Mouse (Mus musculus) heart, postnatal 25 days (tissue): Measurements from ENCODE around the gene Cdc14a. TPM values are rescaled to one million over a fixed set of nuclear protein-coding genes. Genes with fewer than 3 reads are reported as not detected.

ENCODE experiments used
- DNase-seq: peaks from one replicate; pipeline ENCODE4 v3.0.0; 2022; ENCODE audit warnings: low spot score
- intact Hi-C: fragments of 180-260 bp; cut with DNase I; formaldehyde crosslinking; loops from one replicate; pipeline ENCODE4 v1.15.1; 2025
- total RNA-seq, 2 experiments: library from RNA; stranded (reverse); gene quantifications; 2 replicates each; pipeline ENCODE4 v1.2.3; 2021

The Cdc14a gene
- total RNA-seq, 2 experiments from 2014 or later = 3.7 to 4.2 TPM

DNA sequence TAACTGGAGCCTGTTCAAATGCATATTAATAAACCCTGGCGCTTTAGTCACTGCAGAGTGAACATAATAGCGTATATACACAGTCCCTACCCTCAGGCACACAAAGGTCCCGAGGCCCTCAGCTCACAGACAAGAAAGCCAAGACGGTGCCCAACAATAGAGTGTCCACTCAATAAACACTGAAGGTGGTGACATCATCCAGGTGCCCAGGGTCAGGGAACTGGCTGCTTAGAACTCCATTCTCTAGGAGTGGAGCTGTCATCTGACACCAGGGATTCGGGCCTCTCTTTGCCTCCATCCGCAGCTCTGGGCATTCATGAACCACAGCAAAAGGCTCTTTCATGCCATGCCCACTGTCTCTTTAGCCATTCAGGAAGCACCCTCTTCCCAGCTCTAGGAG lies 2.7 kb downstream of the Cdc14a start:
- intact Hi-C loops = loop anchor here (5.0 to 10.0 kb wide), 4 partner anchors 34 to 414 kb away; partner anchors contain the start of genes Extl2, Mfsd14a, Rtca and Slc30a7
- DNase-seq = no peak

DNA sequence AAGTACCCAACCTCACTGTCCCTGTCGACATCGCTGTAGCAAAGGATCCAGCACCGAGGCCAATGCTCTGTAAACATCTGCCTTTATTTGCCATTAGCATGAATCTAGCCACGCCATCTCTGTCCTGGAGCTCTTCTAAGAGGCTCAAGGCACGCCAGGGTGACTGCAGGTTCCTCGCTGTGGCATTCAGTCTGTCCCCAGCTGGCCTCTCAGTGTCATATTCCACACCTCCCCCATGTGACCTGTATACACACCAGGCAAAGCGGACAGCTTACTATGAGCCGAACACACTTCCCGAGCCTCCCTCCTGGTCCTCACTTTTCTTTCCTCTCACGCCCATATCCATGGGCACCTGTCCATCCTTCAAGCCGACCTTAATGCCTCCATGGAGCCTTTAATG lies 4.0 kb downstream of the Cdc14a start:
- DNase-seq = no peak
- intact Hi-C loops = loop anchor here (5.0 to 10.0 kb wide), 4 partner anchors 32 to 412 kb away; partner anchors contain the start of genes Extl2, Mfsd14a, Rtca and Slc30a7

DNA sequence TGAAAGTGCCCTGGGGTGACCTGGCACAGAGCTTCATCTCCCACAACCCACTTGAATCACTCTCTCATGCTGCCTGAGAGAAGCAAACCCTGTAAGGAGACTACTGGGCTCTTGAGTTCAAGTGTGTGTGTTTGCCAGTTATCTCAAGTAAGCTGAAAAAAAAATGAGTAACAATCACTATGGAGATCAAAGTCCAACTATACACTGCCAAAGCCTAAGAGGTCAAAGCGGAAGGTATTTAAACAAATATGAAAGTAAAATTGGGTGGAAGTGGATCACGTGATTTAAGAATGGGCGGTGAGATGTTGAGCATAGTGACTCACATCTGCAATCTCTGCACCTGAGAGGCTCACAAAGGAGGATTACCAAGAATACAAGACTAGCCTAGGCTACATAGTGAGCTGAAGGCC lies 9.4 kb downstream of the Cdc14a start:
- no peak for DNase-seq
- intact Hi-C loops = no loop called here

DNA sequence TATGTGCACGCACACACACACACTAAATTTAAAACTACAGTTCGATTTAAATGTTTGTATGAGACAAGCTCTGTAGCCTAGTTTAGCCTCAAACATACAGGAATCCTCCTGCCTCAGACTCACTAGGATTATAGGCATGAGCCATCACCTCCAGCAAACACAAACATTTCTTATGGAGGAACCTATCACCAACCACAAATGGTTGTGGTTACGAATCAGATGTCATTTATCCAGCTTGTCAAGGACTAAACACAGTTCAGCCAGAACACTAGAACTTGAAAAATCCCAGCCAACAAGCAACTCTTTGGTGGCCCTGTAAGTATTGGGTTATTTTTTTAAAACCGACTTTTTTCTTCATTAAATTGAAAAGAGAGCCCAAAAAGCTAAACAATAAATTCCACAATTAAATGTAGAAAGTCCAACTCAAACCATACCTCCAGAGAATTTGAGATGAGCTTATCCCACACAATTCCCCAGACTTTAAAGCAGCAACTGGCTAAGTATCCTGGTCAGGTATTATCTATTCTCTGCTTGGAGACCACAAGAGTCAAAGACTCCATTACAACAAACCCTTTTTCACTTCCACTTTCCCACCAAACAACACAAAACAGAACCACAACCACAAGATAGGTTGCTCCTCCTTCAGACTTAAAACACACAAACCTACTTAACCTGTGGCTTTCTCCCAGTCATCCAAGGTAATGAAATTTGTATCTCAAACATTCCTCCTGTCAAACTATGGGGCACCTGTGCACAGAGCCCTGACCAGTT lies 10.7 kb downstream of the Cdc14a start:
- DNase-seq = no peak
- intact Hi-C loops = no loop called here

DNA sequence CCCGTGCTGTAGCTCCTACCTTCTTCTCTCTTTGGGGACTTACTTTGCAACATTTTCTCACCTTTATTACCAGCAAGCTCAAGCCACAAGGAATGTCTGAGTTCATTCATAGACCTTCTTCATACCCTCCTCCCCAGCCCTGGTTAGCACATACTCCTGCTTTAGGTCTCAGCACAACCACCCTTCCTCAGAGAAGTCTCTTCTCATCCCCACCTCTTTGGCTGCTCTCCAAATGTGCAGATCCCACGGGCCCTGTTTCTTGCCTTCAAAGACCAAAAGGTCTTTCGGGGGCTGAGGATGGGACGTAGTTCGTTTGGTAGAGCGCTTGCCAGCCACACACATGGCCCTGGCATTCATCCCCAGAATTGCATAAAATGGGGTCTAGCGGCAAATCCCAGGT lies 13.8 kb downstream of the Cdc14a start:
- no peak for DNase-seq
- intact Hi-C loops = no loop called here

DNA sequence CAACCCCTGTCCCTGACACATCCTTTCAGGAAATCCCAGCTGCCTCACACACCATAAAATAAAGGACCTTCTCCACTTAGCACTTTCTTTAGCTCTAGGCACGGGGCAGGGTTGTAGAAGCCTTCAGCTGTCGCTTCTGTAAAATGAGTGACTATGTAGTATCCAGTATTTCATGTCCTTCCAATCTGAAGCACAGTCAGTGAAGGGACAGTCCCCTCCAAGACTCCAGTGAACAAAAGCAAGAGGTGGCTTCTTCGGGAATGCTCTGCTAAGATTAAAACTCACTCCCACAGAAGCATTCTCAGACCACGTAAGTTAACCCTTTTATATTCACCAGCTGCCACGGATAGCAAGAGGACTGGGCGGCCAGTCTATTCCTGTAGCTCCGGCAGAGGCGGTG lies 14.3 kb downstream of the Cdc14a start:
- DNase-seq = no peak
- intact Hi-C loops = no loop called here

DNA sequence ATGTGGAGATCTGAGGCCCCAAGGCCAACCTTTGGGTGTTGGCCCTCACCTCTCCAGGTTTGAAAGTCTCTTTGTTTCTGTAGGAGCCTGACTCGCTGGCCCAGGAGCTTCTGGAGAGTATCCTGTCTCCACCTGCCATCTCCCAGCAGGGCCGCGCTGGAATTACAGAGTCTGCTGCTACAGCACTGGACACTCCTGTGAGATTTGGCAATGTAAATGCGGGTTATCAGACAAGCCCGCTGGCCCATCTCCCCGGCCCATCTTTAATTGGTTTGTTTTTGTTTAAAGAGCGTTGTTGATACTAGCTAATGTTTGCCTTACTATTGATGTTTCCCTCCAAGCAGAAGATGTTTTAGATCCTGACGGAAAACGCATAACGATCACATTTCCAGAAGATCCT lies 15.0 kb downstream of the Cdc14a start:
- intact Hi-C loops = no loop called here
- DNase-seq = no peak

DNA sequence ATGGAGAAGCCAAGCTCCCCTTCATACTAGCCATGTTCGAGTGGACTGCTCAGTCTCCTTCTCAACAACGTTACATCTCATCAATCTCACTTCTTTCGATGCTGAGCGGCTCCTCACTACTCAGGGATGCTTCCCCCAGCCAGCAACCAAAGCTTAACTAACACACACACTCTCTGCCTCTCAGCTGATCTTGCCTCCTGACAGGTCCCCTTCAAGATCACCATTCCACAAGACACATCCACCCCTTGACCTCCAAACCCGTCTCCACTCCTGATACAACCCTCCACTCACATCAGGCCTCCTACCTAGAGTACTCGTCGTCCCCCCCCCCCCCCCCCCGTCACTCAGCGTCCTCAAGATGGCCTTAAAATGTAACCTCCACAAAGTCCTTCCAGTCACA lies 18.3 kb downstream of the Cdc14a start:
- intact Hi-C loops = no loop called here
- DNase-seq = no peak

DNA sequence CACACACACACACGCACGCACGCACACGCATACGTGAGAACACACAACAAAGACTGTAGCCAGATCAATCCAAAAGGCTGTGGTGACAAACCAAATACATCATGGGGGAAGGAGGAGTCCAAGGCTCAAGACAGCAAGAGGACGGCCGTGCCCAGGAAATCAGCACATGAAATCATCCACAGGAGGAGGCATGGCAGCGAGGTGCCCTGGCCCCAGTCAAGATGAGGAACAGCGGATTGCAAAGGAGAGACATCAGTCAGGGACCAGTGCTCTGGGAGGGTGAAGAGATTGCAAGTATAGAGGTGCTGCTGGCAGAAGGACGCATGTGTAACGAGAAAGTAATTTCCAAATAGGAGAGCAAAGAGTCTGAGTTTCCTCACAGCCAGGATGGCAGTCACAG lies 22.4 kb downstream of the Cdc14a start:
- intact Hi-C loops = no loop called here
- no peak for DNase-seq

DNA sequence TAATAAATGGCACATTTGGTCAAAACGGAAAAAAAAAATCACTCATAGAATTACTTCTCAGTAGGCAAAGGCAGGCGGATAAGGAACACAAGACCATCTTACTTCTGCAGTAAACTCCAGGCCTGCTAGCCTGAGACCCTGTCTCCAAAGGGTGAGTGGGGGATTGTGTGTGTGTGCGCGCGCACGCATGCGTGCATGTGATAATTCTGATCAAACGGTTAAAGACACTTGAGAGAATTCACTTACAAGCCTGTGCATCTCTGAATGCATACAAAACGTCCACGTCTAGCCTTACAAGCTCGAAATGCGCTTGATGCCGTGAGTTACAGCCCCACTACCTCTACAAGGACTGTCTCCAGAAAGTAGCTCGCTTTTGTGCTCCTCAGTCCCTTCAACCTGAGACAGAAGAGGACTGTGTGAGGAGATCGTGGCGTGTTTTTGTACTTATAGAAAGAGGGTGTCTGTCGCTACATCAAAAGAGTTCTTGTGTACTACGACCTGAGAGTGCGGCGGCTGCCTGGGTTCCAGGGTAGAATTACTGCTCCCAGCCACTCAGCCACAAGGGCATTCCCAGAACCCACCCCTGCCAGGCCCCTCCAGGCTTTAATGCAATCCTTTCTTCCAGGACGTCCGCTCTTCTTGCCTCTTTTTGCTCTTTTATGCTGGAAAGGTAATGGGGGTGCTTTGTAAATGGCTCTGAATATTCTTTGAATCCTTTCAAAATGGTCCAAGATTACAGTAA lies 24.3 kb downstream of the Cdc14a start:
- no peak for DNase-seq
- intact Hi-C loops = no loop called here

DNA sequence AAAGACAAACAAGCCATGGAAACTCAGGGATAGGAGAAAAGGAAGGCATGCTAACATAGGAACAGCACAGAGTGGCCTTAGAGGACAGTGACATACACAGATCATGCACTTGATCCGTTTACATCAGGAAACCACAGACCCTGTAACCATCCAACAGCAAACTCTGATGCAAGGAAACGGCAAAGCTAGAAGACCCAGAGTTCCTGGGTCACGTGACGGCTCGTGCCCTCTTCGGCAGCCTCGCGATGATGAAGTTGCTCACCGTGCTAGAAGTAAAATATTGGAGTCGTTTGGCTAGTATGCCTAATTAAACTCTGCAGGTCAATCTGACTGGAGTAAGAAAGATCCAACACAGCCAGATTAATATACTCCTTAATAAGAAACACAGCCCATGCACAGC lies 25.3 kb downstream of the Cdc14a start:
- no peak for DNase-seq
- intact Hi-C loops = no loop called here

DNA sequence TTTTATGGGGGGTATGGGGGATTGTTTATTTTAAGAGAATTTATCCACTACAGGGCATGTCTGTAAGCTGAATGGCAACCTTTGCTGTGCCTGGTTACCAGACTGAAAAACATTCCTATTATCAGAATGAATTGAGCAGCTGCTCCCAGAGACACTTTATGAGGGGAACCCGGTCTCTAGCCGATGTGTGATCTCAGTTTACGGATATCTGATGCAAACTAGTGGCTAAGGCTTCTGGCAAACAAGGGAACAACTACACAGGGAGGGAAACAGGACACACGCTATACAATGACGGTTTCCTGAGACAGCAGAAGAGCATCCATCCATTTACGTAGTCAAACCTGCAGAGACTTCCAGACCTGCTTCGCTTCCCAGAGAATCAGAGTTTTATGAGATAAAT lies 25.9 kb downstream of the Cdc14a start:
- DNase-seq = no peak
- intact Hi-C loops = no loop called here

DNA sequence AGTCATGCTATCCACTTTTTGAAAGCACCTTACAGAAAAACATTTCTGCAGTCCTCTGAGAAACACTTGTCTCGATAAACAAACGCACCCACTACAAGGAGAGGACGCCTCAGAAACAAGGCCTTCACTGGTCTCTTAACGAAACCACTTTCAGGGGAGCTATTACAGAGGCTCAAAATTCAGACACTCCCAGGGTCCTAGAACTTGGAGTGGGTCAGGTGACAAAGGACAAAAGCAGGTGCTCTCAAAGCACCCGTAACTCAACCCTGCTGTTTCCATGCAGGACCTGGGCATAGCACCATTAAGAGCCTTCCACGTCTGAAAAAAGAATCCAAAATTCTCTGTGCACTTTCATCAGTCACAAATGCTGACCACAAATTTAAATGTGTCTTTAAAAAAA lies 26.5 kb downstream of the Cdc14a start:
- DNase-seq = no peak
- intact Hi-C loops = no loop called here

DNA sequence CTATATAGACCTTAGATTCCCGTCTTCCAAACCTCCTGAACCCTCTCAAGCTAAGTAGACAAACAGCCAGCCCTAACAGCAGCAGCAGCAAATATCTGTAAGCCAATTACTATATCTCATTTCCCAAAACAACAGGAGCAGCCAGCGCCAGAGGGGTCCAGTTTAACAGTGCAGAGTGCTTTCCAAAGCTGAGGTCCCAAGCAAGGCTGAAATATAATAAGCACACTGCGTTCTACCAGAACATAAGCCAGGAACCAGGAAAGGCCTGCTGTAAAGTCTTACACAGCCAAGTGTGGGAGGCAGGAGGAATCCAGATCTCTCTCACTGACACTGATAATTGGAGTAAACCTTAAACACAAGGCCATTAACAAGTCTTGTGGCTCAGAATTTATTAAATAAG lies 27.3 kb downstream of the Cdc14a start:
- DNase-seq = no peak
- intact Hi-C loops = no loop called here

DNA sequence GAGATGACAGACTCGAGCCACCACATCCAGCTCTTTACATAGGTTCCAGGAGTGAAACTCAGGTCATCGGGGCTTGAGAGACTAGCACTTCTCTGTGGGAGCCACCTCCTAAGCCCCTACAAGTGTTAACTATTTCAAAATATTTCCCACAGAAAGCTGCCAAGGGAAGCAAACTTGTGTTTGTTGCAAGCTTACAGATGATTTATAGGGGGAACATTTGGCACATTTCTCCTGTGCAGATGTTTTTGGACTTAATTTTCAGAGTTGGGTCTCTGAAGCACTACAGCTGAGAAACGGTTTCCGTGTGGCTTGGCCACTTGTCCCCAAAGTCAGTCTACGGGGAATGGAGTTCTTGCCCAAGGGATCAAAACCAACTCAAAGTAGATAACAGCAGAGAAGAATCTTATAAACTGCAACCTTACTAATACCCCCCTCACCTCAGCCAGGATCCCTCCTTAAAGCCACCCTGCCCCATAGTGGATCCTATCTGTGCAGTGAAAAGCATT lies 28.9 kb downstream of the Cdc14a start:
- no peak for DNase-seq
- intact Hi-C loops = no loop called here

DNA sequence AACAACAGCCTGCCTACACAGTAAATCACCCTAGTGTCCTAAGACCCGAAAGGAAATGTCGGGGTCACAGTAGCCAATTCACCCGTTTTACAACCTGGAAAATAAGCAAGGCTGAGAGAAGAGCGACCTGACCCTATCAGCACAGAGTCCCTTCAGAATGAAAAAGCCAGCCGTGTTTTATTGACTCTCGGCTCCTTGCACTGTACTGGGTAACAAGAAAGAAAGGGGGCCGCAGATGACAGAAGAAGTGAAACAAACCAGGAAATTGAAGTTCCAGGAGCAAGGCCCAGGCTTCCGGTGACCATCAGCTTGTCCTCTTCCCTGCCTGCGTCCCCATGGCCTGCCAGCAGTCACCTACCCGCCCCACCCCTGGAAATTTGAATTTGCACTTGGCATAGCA lies 32.4 kb downstream of the Cdc14a start:
- intact Hi-C loops = no loop called here
- DNase-seq = no peak

DNA sequence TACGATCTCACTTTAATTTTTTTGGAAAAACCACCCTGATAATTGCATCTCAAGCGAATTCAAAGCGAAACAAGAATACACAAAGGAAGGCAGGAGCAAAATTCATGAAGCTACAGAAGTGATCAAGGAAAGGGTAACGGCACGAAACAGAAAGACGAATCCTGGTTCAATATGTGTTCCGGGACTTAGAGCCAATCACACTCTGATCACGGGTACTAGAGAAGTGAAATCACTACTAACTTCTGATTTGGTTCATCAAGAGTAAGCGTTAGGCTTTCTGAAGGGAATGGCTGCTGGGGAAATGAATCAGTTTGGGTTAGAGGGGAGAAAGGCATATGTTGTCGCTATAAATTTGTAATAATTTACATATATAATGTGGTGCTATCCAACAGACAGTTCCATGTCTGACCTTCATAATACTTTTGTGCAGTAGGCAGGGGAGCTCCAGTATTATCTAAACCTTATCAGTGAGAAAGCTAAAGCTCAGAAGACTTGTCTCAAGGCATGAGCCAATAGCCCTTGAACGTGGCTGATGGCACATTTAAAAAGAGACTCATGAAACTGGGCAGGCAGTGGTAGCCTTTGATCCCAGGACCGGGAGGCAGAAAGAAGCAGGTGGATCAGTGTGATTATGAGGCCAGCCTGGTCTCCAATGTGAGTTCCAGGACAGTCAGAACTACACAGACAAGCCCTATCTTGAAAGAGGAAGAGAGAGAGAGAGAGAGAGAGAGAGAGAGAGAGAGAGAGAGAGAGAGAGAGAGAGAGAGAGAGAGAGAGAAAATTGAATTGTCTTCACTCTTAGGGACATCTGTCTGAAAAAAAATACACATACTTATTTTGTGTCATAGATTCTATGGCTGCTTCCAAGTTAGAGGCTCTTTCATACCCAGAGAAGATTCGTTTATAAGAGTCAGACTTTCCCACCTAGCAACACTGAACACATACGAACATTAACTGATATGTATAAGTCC lies 34.0 kb downstream of the Cdc14a start:
- intact Hi-C loops = loop anchor here (5.0 kb wide), 1 partner anchor 33 kb away; the partner anchor contains the start of gene Cdc14a
- no peak for DNase-seq

DNA sequence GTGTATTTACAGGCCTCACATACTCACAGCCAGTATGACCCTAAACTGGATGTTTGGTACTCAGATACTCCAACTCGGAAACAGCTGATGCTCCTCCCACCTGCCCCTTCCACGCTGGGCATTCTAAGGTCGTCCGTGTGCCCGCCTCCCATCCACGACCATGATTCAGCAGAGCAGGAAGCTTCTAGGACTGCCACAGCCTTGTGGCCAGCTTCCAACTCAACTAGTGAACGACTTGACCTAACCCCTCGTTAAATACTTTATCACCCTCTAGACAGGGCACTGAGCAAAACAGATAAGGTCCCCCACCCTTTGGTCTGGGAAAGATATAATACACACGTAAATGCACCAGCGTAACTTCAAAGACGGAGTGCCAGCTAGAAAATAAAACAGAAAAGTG lies 35.0 kb downstream of the Cdc14a start:
- no peak for DNase-seq
- intact Hi-C loops = loop anchor here (5.0 kb wide), 1 partner anchor 33 kb away; the partner anchor contains the start of gene Cdc14a

DNA sequence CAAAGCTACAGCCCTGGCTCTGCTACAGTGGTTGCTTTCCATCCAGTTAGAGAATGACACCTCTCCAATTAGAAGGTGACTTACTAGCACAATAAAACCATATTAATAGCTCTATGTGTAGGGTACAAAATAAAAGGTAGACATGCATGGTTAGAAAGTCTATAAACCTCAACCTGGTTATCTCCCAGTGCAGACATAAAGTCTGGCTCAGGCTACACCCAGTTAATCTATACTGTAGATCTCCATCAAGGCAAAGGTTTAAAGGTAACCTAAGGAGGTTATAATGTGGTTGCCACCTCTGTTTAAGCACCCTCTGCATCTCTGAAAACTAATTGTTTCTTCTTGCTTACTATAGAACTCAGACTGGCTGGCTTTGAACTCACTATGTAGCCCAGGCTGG lies 36.9 kb downstream of the Cdc14a start:
- intact Hi-C loops = loop anchor here (5.0 kb wide), 1 partner anchor 35 kb away; the partner anchor contains the start of gene Cdc14a
- no peak for DNase-seq

DNA sequence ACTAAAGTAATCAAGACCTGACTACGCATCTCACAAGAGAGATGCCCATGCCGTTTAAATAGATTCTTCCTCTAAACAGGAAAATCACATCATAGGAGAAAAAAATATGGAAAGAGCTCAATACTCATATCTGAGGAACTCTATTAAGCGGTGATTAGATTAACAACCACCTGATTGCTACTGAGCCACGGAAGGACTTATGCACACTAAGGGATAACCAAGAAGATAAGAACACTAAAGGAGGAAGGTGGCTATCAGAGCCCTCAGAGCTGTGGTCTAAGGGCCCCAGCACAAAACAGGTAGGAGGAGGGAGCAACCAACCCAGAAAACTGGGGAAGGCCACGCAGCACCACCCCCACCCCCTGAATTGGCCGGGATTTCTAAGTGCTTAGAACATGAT lies 37.5 kb downstream of the Cdc14a start:
- no peak for DNase-seq
- intact Hi-C loops = loop anchor here (5.0 kb wide), 1 partner anchor 36 kb away; the partner anchor contains the start of gene Cdc14a
